Mouse (Mus musculus) adrenal gland, postnatal 36 days (tissue): Measurements from ENCODE around the gene Prune1. TPM values are rescaled to one million over a fixed set of nuclear protein-coding genes. Genes with fewer than 3 reads are reported as not detected.
A peak's percentile ranks its signal among the peaks of the same experiment; 100 is the strongest.

Experiments
- DNase-seq, 2 experiments: peaks; one replicate each; pipeline ENCODE4 v3.0.0; 2021; ENCODE audit warnings: mixed read lengths in 1 of 2
- long read RNA-seq, 2 experiments: library from polyadenylated mRNA; stranded (forward); transcript quantifications; one replicate each; pipeline ENCODE4 v2.0.0; 2021; ENCODE audit warnings: borderline sequencing depth in 2 of 2
- total RNA-seq, 2 experiments: library from RNA; stranded (reverse); gene quantifications; 2 replicates each; pipeline ENCODE4 v1.2.3; 2021

Prune1 gene
- 10 to 100 TPM; 25.1 to 33.3 TPM for total RNA-seq
- long read RNA-seq, experiment 1, partial matches to known transcripts, result 2 of 13 reads
- long read RNA-seq, experiment 1, other reads (novel, unspliced or antisense), result 10 of 13 reads
- long read RNA-seq, experiment 2, transcript Prune1-201 (8 exons, 3,140 nt), result major isoform, 6 of 9 reads
- long read RNA-seq, experiment 2, partial matches to known transcripts, result 0 of 9 reads
- long read RNA-seq, experiment 2, other reads (novel, unspliced or antisense), result 3 of 9 reads

DNA sequence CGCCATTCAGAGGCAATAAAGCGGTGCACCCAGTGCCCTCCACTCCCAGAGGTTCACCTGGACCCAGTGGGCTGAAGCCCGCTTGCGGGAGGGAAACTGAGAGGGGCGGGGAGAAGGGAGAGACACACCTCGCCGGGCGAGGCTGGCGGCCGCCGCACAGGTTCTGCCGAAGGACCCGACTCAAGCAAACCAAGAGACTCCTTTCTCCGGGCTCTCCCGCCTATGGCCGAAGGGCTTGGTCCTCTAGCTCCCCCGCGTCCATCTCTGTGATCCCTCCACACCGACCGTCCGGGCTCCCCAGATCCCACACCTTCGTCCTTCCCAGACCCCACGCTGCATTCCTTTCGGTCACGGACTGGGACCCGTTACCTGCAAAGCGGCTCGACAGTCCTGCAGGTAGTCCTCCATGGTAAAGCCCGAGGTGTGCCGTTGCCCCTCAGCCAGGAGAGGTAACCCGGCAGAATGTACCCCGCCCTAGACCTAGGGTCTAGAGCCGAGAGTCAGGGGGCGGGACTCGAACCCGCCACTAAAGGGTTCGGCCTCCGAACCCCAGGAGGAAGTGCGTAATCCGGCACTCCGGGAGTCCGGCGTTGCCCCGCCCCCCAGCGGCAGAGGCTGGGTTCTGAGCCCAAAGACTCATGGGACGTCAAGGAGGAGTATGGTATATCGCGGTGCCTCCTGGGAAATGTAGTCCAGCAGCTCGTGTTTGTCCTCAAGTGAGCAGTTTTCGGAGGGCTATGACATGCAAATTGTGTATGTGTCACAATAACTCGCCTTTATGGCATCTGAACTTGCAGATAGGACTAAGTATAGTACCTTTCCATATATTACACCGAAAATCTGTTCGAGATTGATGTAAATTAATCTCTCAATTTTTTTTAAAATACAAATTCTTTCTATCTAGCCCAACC lies at the start of gene Prune1, which contains the start of gene Mindy1:
Gene Prune1, minus strand, starts transcription at position 861 of the 911 bp plus-strand sequence.
Gene Mindy1, plus strand, starts transcription at position 130 of the 911 bp plus-strand sequence.
- DNase-seq, result peak; percentile 99 to 100

DNA sequence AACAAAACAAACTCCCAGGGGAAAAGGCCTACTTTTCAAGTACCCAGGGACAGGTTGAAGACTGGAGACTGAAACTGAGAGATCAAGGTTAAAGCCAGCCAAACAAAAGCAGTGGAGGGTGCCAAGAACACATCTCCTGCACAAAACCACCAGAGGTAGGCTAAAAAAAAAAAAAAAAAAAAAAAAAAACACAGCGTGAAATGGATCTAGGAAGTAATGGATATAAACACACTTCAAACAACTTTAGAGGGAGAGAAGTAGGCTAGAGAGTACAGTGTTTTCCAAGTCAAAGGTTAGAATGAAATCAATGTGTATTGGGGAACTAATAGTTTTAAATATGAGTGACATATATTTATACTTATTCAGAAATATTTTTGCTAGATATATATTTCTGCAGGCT lies 49.7 kb upstream of the Prune1 start:
- DNase-seq, result no peak

DNA sequence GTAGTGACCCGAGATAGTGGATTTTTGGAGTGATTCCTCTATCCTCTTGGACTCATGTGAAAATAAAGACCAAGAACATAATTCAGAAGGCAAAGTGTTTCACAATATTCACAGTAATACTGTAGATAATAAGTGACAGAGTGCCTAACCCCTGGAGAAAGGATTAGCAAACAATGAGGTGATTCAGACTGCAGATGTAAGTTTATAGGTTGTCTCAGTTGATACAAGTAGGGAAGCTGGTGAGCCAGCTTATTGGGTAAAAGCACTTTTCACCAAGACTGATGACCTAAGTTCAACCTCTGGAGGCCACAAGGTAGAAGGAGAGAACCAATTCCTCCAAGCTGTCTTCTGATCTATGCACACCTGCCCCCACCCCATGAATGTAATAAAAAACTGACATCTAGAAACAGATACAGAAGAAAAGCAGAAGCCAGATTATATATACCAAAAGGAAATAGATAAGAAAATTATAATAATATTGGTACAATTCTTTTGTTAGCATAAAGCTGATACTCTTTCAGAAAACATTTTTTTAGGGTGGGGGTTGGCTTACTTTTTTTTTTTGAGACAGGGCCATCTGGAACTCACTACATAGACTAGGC lies 47.0 kb upstream of the Prune1 start:
- DNase-seq, result no peak

DNA sequence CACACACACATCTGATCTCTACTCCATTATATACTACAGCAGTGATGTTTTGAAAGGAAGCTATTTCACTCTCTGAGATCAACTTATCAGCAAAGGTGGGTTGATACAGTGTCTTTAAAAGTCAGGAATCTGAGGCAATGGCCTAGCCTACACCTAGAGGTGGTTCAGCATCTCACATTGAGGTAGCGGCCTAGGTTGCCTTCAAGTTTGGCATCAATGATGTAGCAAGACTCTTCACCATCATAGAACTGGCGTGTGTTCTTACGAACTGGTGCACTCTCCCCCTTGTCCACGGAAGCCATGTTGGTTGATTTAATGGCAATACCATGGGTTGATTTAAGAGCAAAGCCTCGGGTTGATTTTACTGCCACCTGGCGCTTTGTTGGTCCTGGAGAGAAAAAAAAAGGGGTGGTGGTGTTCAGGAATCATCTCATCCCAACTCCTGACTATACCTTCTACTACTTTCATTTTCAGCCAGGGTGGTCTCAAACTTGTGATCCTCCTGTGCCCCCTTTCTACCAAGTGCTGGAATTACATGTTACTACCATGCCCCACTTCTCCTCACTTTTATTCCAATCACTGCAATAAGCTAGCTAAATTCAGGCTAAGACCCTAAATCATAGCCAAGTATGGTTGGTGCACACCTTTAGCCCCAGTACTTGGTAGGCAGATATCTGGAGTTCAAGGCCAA lies 42.7 kb upstream of the Prune1 start:
- DNase-seq, result no peak

DNA sequence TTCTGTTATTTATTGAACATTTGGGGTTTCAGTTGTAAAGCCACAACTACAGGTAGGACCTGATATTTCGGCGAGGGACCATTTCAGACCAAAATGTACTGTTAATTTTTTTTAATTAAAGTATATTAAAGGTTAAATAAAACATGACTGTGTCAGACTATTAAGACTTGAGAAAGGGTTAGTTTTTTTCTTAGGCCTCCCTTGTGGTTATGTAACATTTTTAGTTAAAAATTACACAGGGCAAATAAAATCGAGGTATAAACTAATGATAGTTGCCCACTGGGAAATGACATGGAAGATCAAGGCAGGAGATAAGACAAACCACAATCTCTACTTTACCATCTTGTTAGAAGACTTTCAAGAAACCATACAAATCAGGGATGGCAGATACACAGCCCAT lies 41.6 kb upstream of the Prune1 start:
- DNase-seq, result no peak

DNA sequence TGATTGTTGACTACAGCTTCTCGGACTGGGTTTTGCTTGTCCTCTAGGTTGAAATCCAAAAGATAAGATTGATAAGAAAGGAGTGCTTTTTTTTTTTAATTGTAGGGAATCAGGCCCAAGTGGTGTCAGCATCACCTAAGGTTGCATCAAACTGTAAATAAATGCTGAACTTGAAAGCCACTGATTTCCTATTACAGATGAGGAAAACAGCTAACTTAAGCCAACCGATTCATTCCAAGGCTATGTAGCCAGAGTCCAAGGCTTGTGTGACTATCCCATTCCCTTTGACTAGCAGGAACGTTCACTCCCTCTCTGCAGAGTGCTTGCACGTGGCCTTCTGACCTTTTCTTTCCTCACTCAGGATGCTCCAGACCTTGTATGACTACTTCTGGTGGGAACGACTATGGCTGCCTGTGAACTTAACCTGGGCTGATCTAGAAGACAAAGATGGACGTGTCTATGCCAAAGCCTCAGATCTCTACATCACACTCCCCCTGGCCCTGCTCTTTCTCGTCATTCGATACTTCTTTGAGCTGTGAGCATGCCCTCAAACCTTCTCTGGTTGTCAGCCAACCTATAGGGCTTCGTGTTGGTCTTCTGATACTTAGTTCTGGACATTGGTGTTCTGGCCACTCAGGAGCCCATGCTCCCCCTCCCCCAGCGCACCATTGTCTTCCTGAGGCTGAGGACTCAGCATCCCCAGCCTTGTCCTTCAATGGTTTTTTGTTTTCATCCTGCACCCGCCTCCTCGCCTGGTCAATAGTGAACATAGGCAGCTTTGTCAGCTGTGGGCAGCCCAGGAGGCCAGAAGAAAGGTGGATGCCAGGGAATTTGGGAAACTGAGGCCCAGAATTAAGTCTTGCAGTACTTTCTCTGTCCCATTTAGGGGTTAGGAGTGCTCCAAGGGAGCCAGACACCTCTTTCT lies 38.1 kb upstream of the Prune1 start:
- DNase-seq, result peak in 1 of 2 experiments; percentile 39

DNA sequence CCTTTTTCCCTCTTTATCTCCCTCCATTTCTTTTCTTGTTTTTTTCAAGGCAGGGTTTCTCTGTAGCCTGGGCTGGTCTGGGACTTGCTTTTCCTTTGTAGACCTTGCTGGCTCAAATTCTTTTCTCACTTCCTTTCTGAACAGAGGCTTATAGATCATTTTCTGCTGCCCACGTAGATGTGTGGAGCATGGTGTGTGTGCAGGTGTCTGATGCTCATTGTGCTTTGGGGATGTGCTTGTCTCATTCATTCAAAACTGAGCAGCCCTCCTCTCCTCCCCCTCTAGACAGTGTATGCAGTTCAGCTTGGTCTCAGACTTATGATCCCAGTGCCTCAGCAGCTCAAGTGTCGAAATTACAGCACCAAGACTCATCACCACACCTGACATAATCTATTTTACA lies 37.2 kb upstream of the Prune1 start:
- no peak for DNase-seq

DNA sequence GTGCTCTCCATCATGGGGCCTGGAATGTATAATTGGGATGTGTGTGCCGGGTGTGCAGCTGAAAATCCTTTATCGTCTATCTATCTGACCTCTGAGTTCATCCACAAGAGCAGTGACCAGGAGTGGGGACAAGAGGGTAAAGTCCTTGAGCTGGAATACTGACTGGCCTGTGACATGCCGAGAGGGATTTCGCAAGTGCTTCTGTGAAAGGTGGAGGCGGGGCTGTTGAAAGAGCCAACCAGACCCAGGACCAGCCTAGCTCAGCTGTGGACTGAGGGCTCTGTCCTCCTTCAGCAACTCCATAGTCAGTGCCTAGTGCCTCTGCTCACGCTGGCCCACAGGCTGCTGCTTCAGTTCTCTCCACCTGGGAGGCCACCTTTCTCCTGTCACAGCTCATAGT lies 36.7 kb upstream of the Prune1 start:
- DNase-seq, result peak; percentile 84 to 88

DNA sequence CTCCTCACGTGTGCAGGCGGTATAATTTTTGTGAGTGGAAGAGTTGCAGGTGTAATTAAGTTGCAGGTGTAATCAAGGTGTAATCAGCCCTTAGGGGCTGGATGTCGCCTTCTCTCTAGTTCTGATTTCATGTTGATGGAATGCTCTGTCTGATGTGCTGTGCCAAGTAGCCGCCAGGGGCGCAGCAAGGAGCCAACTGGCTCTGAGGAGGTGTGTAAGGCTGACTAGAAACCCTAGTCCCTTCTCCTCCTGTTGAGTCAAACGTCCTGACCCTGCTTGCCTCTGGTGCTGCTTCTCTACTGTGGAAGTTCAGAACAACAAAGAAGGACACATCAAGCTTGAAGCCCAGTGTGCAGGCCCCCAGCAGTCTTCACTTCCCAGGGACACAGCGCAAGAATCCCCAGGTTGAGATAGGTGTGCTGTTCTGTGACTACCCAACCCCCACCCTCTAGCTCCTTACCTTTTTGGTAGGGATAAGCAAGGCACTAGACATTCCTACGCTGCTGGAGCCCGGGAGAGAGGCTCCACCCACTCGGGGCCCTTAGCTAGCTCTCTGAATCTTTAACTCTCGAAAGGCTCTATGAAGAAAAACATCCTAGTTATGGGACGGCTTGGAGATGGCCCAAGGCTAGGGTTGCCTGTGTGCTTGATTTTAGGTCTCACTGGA lies 35.7 kb upstream of the Prune1 start:
- DNase-seq, result peak; percentile 71 to 77

DNA sequence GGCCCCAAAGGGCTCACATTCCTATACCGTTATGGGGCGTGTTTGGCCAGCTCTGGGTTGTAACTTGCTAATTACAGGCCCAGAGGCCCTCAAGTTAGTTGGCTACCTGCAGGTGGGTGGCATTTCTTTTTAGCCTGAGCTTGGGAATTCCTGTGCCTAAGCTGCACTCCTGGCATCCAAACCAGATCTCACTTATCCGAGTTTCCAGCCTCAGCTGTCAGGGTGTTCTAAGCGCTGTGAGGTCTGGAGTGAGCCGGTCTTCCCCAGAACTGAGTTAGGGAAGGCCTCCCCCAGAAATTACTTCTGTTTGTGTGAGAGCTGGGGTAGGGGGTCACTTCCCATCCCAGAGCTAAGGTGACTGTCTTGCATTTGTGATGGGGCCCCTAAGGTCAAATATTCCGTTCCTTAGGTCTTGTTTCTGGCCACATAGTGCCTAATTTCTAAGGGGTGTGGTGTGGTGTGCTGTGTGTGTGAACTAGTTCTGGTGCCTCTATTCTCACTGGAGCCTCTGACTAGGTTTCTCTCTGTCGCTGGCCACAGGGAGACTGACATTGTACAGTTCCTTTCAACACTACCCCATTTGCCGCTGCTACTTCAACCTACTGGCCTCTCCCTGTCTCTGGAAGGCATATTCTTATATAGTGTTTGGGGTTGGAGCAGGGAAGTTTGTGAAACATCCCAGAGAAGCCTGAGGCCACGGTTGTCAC lies 34.1 kb upstream of the Prune1 start:
- DNase-seq, result no peak

DNA sequence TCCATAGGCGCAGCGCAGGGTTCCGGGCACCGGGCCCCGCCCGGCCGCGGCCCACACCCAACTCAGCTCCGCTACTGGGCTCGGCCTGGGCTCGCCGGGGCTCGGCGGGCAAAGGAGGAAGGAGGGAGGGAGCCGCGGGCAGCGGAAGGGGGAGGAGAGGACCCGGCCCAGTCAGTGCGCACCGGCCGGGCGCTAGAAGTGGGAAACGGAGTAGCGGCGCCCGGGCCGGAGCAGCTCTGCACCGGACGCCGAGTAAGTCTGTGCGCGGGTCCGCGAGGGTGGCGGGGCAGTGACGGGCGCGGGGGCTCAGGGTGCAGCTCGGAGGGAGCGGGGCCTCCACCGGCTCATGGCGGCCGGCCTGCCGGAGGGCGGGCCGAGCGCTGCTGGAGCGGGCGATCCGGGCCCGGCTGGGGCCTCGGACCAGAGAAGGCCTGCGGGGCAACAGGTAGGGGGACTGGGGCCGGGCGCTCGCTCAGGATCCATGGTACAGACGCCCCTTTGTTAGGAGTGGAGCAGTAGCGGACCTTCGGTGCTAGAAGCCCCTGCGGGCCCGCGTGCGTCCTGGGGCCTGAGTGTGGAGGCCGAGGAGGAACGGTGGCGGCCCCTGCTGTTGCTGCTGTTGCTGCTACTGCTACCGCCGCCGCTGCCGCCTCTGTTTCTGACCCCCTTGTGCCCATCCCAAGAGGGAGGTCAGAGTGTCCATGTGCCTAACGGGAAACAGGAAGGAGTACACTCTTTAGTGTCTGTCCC lies 33.4 kb upstream of the Prune1 start:
- DNase-seq, result peak; percentile 97

DNA sequence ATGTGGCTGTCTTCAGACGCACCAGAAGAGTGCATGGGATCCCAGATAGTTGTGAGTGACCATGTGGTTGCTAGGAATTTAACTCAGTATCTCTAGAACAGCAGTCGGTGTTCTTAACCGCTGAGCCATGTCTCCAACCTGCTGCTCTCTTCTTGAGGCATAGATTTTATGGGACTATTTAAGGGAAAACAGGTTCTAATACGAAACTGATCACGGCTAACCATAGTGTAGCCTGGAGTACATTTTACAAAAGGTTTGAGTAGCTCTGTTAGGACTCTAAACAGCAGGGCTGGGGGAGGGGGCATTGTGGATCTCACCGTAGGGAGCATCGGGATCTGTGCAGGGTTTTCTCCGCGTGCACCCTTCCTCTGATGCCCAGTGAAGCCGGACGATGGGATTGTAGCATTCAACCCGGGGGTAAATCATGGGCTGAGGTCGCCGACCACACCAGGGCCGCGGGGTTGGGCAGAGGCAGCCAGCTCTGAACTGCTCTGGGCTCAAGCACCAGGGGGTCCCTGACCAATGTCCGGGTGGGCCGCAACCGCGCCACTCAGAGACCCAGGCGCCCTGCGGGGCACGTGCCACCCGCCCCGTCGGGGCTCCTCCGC lies 32.7 kb upstream of the Prune1 start, which contains the start of gene Cers2:
Gene Cers2, plus strand, starts transcription at position 306 of the 608 bp plus-strand sequence.
- no peak for DNase-seq

DNA sequence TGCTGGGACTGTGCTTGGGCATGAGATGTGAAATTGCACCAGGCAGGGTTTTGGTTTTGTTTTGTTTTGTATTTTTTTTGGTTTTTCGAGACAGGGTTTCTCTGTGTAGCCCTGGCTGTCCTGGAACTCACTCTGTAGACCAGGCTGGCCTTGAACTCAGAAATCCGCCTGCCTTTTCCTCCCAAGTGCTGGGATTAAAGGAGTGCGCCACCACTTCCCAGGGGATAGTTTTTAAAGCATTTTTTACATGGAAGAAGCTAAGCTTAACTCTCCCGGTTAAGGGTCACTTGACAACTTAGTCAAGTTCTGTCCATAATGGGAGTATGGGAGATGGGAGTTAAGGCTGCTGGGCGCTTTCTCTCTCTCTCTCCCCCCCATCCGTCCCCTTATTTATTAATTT lies 32.2 kb upstream of the Prune1 start:
- DNase-seq, result no peak

DNA sequence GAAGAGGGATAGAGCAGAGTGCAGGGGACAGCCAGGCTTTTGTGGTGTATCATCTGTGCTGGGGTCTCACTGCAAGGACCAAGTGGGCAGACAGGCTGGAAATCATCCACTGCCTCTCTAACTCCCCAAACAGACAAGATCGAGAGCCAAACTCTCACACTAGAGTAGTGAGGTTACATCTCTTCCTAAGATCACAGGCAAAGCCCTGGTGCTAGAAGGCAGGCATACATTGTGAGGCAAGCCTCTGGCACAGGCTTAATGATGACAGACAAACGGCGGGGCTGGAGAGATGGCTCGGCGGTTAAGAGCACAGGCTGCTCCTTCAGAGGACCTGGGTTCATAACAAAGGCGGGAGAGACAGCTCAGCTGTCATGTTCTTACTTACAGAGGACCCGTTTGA lies 31.6 kb upstream of the Prune1 start:
- no peak for DNase-seq

DNA sequence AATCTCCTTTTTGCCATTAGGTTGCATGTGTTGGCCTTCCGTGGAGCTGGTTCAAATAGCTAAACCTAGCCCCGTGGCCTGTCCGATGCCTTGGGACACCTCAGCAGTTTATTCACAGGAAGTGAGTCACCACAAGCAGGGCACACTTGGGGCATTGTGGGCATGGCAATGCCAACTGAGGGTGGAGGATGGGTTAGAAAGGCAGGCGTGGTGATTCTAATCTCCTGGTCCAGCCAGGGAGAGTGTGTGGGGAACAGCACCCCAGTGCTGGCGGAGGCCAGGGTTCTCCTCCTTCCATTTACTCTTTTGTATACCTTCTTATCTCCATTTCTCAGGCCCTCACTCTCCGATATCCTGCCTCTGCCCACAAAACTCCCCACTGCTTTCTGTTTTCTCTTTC lies 30.7 kb upstream of the Prune1 start:
- peak; percentile 77 to 83 for DNase-seq

DNA sequence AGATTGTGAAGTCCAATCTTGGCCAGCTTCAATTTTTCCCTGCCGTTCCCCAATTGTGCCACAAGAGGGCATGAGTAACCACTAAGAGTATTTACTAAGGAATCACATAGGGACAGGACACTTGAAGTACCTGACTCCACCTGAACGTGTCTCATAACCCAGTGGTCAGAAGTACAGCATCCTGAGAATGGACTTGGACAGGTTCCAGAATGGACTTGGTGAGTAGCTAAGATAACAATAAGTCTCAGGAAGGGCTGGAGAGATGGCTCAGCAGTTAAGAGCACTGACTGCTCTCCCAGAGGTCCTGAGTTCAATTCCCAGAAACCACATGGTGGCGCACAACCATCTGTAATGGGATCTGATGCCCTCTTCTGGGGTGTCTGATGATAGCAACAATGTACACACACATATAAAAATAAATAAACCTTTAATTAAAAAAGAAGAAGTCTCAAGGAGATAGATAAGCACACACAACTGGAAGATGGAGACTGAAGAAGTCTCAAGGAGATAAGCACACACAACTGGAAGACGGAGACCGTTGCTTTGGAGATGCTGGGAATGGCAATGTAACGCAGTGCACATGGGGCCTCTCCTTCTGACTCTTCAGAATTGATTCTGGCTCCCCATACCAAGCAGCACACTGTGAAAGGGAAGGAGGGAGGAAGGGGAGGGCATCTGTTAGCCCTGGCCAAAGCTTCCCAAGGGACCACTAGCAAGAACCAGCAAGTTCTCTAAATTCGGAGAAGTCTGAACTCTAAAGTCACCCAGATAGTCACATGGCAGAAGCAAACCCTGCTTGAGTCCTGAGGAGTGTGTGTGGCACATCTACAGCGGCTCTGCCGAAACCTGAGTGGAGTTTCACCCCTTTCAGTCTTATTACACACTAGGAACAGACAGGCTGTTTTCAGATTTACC lies 29.3 kb upstream of the Prune1 start:
- DNase-seq, result peak; percentile 68 to 71

DNA sequence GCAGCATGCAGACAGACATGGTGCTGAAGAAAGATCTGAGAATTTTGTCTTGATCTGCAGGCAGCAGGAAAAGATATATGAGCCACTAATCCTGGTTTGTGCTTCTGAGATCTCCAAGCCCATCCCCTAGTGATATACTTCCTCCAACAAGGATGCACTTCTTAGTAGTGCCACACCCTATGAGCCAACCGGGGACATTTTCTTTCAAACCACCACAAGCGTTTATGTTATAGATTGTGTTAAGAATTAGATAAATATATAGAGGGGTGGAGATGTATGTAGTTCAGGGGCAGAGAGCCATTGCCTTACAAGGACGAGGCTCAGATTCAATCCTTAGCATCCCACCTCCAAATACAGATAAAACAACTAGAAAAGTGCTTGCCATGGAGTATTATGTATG lies 28.6 kb upstream of the Prune1 start:
- DNase-seq, result no peak

DNA sequence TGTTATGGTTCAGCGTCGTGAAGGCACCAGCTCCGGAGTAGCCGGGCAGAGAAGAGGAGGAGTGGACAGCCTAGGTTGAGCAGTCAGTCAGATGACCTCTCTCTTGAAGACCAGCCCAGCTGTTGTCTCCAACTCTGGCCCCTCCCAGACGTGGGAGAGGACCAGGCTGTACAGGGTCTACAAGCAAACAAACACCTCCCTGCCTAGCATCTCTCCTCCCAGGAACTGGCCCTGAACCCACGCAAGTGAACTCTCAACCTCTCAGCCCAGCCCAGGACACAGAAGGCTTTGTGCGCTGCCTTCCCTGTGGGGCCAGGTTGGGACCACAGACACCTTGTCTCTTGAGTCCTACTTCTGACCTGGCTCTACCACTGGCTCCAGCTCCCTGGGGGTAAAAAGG lies 25.2 kb upstream of the Prune1 start, which contains the start of gene Anxa9:
Gene Anxa9, minus strand, starts transcription at position 77 of the 400 bp plus-strand sequence.
- DNase-seq, result no peak
